Mouse (Mus musculus) embryonic facial prominence, embryonic 11.5 days (tissue): ENCODE data around the gene Foxg1. TPM values are rescaled to one million over a fixed set of nuclear protein-coding genes. Genes with fewer than 3 reads are reported as not detected.

Experiments
- ATAC-seq: fragments of 200-750 bp; cut with Nextera tagmentation; replicated peaks from 2 replicates; pipeline ENCODE4 v1.8.0; 2017; ENCODE audit warnings: low read depth; ENCODE audit not compliant: insufficient number of reproducible peaks, low FRiP score, low TSS enrichment
- DNase-seq: peaks from one replicate; pipeline ENCODE4 v3.0.0-alpha.2; 2015; ENCODE audit warnings: low spot score
- H3K27ac ChIP-seq: fragments of 300-500 bp; sonication (generic); replicated peaks from 2 replicates; pipeline ENCODE4 v1.5.1; 2014; ENCODE audit warnings: mild to moderate bottlenecking, low read depth, low read length, control low read depth
- H3K27me3 ChIP-seq: fragments of 300-500 bp; sonication (generic); 2 replicates; pipeline ENCODE4 v1.6.1; 2014; ENCODE audit warnings: mild to moderate bottlenecking, low read length, moderate library complexity, mixed read lengths; ENCODE audit not compliant: control insufficient read depth, insufficient read depth
- H3K36me3 ChIP-seq: fragments of 300-500 bp; sonication (generic); replicated peaks from 2 replicates; pipeline ENCODE4 v1.6.1; 2014; ENCODE audit warnings: low read depth, mild to moderate bottlenecking, low read length, moderate library complexity, mixed read lengths; ENCODE audit not compliant: control insufficient read depth, insufficient read depth
- H3K4me1 ChIP-seq: fragments of 300-500 bp; sonication (generic); 2 replicates; pipeline ENCODE4 v1.6.1; 2014; ENCODE audit warnings: low read length, mixed read lengths; ENCODE audit not compliant: control insufficient read depth, insufficient read depth
- H3K4me2 ChIP-seq: fragments of 300-500 bp; sonication (generic); 2 replicates; pipeline ENCODE4 v1.6.1; 2014; ENCODE audit warnings: low read depth, mild to moderate bottlenecking, control low read depth, low read length, moderate library complexity
- H3K4me3 ChIP-seq: fragments of 300-500 bp; sonication (generic); 2 replicates; pipeline ENCODE4 v1.5.1; 2014; ENCODE audit warnings: low read depth, low read length, control low read depth
- H3K9ac ChIP-seq: fragments of 300-500 bp; sonication (generic); replicated peaks from 2 replicates; pipeline ENCODE4 v1.6.1; 2014; ENCODE audit warnings: mild to moderate bottlenecking, control low read depth, low read length
- H3K9me3 ChIP-seq: fragments of 300-500 bp; sonication (generic); replicated peaks from 2 replicates; pipeline ENCODE4 v1.6.1; 2016; ENCODE audit warnings: mild to moderate bottlenecking, low read length, inconsistent platforms, mixed read lengths; ENCODE audit not compliant: control insufficient read depth
- WGBS: fragments of 180-500 bp; shearing (Covaris S2); extraction: QIAGEN DNeasy Blood & Tissue Kit; methylation state at CpG from one replicate; pipeline ENCODE4 v1.1.7; 2014; 5-methylcytosine and 5-hydroxymethylcytosine counted together
- polyA plus RNA-seq: library from polyadenylated mRNA; unstranded; fragments of >200 nt; fragmentation: Nextera tagmentation; extraction: Ambion mirVana; gene quantifications from 2 replicates; pipeline ENCODE4 v1.2.1, GENCODE M21; 2014

Gene Foxg1
- polyA plus RNA-seq: 3.7 and 5.0 TPM in 2 replicates

GRCm38 (mm10) chr12:49382565-49383520, at the start of gene Foxg1:
Gene Foxg1 (plus strand): TSS chr12:49382660.
- Histone ChIP-seq H3K9me3 (no peaks in the 10 kb centered on the region), H3K9ac (peak within 1 kb of the TSS; percentile 47), H3K27ac (no peak within 1 kb of the TSS; the same call in 1 of the 2 replicates)

GRCm38 (mm10) chr12:49349697-49350096, 32.8 kb upstream of the Foxg1 start:
- H3K4me1 ChIP-seq: no peaks in the 10 kb centered on the region
- H3K36me3 ChIP-seq: no peaks in the 10 kb centered on the region
- no peak overlapping the region for H3K27ac ChIP-seq
- H3K9ac ChIP-seq: no peak overlapping the region
- WGBS: 93% methylated on average over 10 of the region's 10 CpGs
- ATAC-seq (no peak), DNase-seq (no peak)
- H3K4me2 ChIP-seq: no peak overlapping the region
- no peak overlapping the region for H3K4me3 ChIP-seq
- H3K9me3 ChIP-seq: no peaks in the 10 kb centered on the region
- no peaks in the 10 kb centered on the region for H3K27me3 ChIP-seq

More at GRCm38 (mm10) chr12:49382565-49383520, at the start of gene Foxg1:
- Histone ChIP-seq H3K27me3 (peaks cover 66% of the 10 kb centered on the region), H3K4me1 (no peaks in the 10 kb centered on the region), H3K4me2 (peak within 1 kb of the TSS; percentile 57), H3K4me3 (peak within 1 kb of the TSS; percentile 38), H3K36me3 (no peaks in the 10 kb centered on the region)
- peak; percentile 40 for DNase-seq
- peak; percentile 16 for ATAC-seq
- under 1% methylated on average over 56 of the region's 61 CpGs for WGBS

GRCm38 (mm10) chr12:49368931-49369330, 13.5 kb upstream of the Foxg1 start:
- H3K4me3 ChIP-seq: no peak overlapping the region

GRCm38 (mm10) chr12:49372170-49372569, 10.3 kb upstream of the Foxg1 start:
- ATAC-seq (no peak), DNase-seq (peak; percentile 73)
- Histone ChIP-seq H3K9me3 (no peaks in the 10 kb centered on the region), H3K4me3 (no peak overlapping the region), H3K36me3 (no peaks in the 10 kb centered on the region), H3K27ac (no peak overlapping the region), H3K27me3 (peaks cover 35% of the 10 kb centered on the region), H3K4me1 (peaks cover 2% of the 10 kb centered on the region; the same call in 1 of the 2 replicates), H3K4me2 (no peak overlapping the region), H3K9ac (no peak overlapping the region)

More at GRCm38 (mm10) chr12:49368931-49369330, 13.5 kb upstream of the Foxg1 start:
- Histone ChIP-seq H3K4me1 (no peaks in the 10 kb centered on the region), H3K36me3 (no peaks in the 10 kb centered on the region), H3K9me3 (no peaks in the 10 kb centered on the region), H3K4me2 (no peak overlapping the region), H3K27ac (no peak overlapping the region), H3K27me3 (peaks cover 15% of the 10 kb centered on the region), H3K9ac (no peak overlapping the region)
- 58% methylated on average over 1 of the region's 1 CpGs for WGBS
- DNase-seq (peak; percentile 57), ATAC-seq (no peak)

- Histone ChIP-seq H3K4me2 (no peak overlapping the region), H3K9ac (no peak overlapping the region)
- 2% methylated on average over 5 of the region's 5 CpGs for WGBS
Measured at GRCm38 (mm10) chr12:49373176-49373575, 9.3 kb upstream of the Foxg1 start.

GRCm38 (mm10) chr12:49373821-49374605, 8.4 kb upstream of the Foxg1 start:
- Histone ChIP-seq H3K27me3 (peaks cover 52% of the 10 kb centered on the region), H3K4me2 (peak overlapping the region; percentile 21; the same call in 1 of the 2 replicates), H3K4me3 (peak overlapping the region; percentile 15; the same call in 1 of the 2 replicates), H3K27ac (no peak overlapping the region), H3K36me3 (no peaks in the 10 kb centered on the region), H3K4me1 (peaks cover 2% of the 10 kb centered on the region; the same call in 1 of the 2 replicates), H3K9ac (no peak overlapping the region), H3K9me3 (no peaks in the 10 kb centered on the region)
- WGBS: under 1% methylated on average over 24 of the region's 24 CpGs
- peak; percentile 45 for DNase-seq
- no peak for ATAC-seq

More at GRCm38 (mm10) chr12:49373176-49373575, 9.3 kb upstream of the Foxg1 start:
- H3K27me3 ChIP-seq: peaks cover 44% of the 10 kb centered on the region
- H3K27ac ChIP-seq: no peak overlapping the region
- no peaks in the 10 kb centered on the region for H3K36me3 ChIP-seq
- H3K9me3 ChIP-seq: no peaks in the 10 kb centered on the region
- no peak for ATAC-seq
- H3K4me3 ChIP-seq: no peak overlapping the region
- H3K4me1 ChIP-seq: peaks cover 2% of the 10 kb centered on the region; the same call in 1 of the 2 replicates
- DNase-seq: no peak

- H3K36me3 ChIP-seq: no peaks in the 10 kb centered on the region
- no peak overlapping the region for H3K27ac ChIP-seq
- ATAC-seq (no peak), DNase-seq (peak; percentile 78)
- peak overlapping the region; percentile 15; the same call in 1 of the 2 replicates for H3K4me3 ChIP-seq
- under 1% methylated on average over 14 of the region's 14 CpGs for WGBS
- H3K9ac ChIP-seq: no peak overlapping the region
- peaks cover 2% of the 10 kb centered on the region; the same call in 1 of the 2 replicates for H3K4me1 ChIP-seq
- peak overlapping the region; percentile 21; the same call in 1 of the 2 replicates for H3K4me2 ChIP-seq
- no peaks in the 10 kb centered on the region for H3K9me3 ChIP-seq
- H3K27me3 ChIP-seq: peaks cover 56% of the 10 kb centered on the region
Measured at GRCm38 (mm10) chr12:49374606-49374995, 7.9 kb upstream of the Foxg1 start.
